ENCODE assay signal across 11 mouse cellular contexts in the genomic region with DNA sequence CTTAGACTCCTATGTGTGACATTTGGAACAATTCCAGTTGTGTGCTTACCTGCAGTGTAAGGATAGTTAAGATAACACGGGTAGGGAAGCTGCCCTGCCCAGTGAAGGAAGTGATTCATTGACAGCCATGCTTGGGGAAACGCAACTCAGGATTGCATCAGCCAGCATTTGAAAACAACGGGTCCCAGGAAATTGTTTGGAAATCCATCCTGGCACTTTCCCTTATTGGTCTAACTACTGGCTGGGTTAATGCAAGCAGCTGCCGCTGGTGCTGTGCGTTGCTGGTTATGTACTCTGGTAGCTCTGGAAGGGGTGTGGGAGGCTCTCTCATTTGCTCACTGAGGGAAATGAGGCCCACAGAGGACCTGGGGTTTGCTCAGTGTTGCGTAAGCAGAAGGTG. TPM values are rescaled to one million over a fixed set of nuclear protein-coding genes. Genes with fewer than 3 reads are reported as not detected.
DNase-seq lines count a peak whose midpoint lies in the region; ATAC-seq and TF ChIP-seq lines count a peak whose summit lies in the region.
"Had no signal": no experiment of that assay in that cellular context is flagged by ENCODE, and none has a peak within 500 bp of the region (broad histone marks: within the 10 kb centered on the region; RNA-seq: fewer than 3 reads in every experiment).

No protein-coding gene starts in this region.

- no peaks in the 10 kb centered on the region for H3K79me2 ChIP-seq in myocyte (ENCODE audit: control insufficient read depth, insufficient read depth)

- peaks cover 19 to 32% of the 10 kb centered on the region in 2 experiments for H3K4me1 ChIP-seq in liver, embryonic 14.5 days (replicated peaks; ENCODE audit: control insufficient read depth in 2 of 2, insufficient read depth in 2 of 2, low read length in 1 of 2)

- H3K27ac ChIP-seq in liver, embryonic 14.5 days = peak overlapping the region; percentile 24; the same call in 1 of the 2 replicates

- no peaks in the 10 kb centered on the region for H3K9me3 ChIP-seq in liver, embryonic 14.5 days (ENCODE audit: control insufficient read depth, low read length)

- H3K27me3 ChIP-seq in liver, embryonic 14.5 days (ENCODE audit: control insufficient read depth, insufficient read depth, low read length) = no peaks in the 10 kb centered on the region
- no peaks in the 10 kb centered on the region for H3K27me3 ChIP-seq in myocyte (ENCODE audit: control insufficient read depth, insufficient read depth, insufficient read length)
- H3K27me3 ChIP-seq: CH12.LX had no signal

- no peak overlapping the region for H3K4me2 ChIP-seq in liver, embryonic 14.5 days (ENCODE audit: low read depth)
- no peak overlapping the region for H3K4me2 ChIP-seq in myocyte (ENCODE audit: low read depth)

- DNase-seq in heart, adult 18-20 months = peak; percentile 45 to 51
- no peak for DNase-seq in heart, postnatal 14 days
- peak; percentile 84 for DNase-seq in fat pad, adult 2 months (ENCODE audit: extremely low read depth, low read depth, low spot score)
- peak in 1 of 3 experiments; percentile 37 for DNase-seq in liver, embryonic 14.5 days (ENCODE audit: low read depth in 3 of 3, low spot score in 3 of 3)
- DNase-seq in gastrocnemius, postnatal 4 days (ENCODE audit: low spot score in 2 of 2) = no peak
- no peak for DNase-seq in right cerebral cortex, postnatal 25 days
- no peak for DNase-seq in frontal cortex, postnatal 36 days (ENCODE audit: low spot score in 2 of 2)
- DNase-seq: thymus, postnatal 4 days had no signal

- no peaks in the 10 kb centered on the region for H3K36me3 ChIP-seq in liver, embryonic 14.5 days (replicated peaks; ENCODE audit: control insufficient read depth, insufficient read depth, low read depth)
- H3K36me3 ChIP-seq in myocyte (ENCODE audit: control insufficient read depth, insufficient read depth) = no peaks in the 10 kb centered on the region

- no peak overlapping the region for H3K4me3 ChIP-seq in liver, embryonic 14.5 days (ENCODE audit: insufficient read depth in 1 of 2, low read depth in 2 of 2, low read length in 2 of 2)
- H3K4me3 ChIP-seq in myocyte = no peak overlapping the region
- H3K4me3 ChIP-seq: megakaryocyte, embryonic 14.5 days had no signal

- H3ac ChIP-seq in myocyte (ENCODE audit: control insufficient read depth, insufficient read length) = no peak overlapping the region

- peak; percentile 42 for ATAC-seq in liver, embryonic 14.5 days (ENCODE audit: insufficient read depth)

- TF ChIP-seq POLR2A in myocyte (IDR thresholded peaks at IDR 0.05; ENCODE audit: insufficient read length, low read depth) = no peak

- intact Hi-C loops in heart, postnatal 14 days (cut with DNase I) = no loop called here

- WGBS in liver, embryonic 14.5 days (ENCODE audit: insufficient replicate concordance) = 36% methylated on average over 6 of the region's 6 CpGs

- no peak for TF ChIP-seq CTCF in liver, embryonic 14.5 days (IDR thresholded peaks at IDR 0.05; ENCODE audit: low read depth)

- TF ChIP-seq EP300 in liver, embryonic 14.5 days (IDR thresholded peaks at IDR 0.05; ENCODE audit: low read depth) = no peak

- H3K9ac ChIP-seq in liver, embryonic 14.5 days (replicated peaks) = no peak overlapping the region

TF ChIP-seq in myocyte, 11 proteins besides CTCF, POLR2A, EP300 and RAD21:
- TF ChIP-seq E2F4 (IDR thresholded peaks at IDR 0.05; ENCODE audit: insufficient read depth) (no peak), CEBPB (IDR thresholded peaks at IDR 0.05; ENCODE audit: insufficient read depth, poor library complexity, severe bottlenecking) (peak; percentile 68), MYOD1 (IDR thresholded peaks at IDR 0.05; ENCODE audit: control insufficient read depth in 1 of 3, insufficient read length in 2 of 3, low read depth in 2 of 3) (no peak), USF1 (IDR thresholded peaks at IDR 0.05; ENCODE audit: low read depth) (no peak)

RNA-seq across cellular contexts. Expression of gene Slc38a2, which starts 43.7 kb away (rescaled TPM):
- 100 to 1,000 TPM; 194 to 206 TPM for total RNA-seq in heart, adult 18-20 months (2021)
- 100 to 1,000 TPM; 257 to 301 TPM for total RNA-seq in heart, postnatal 14 days (2021)
- 16.9 and 19.9 TPM in 2 replicates for polyA plus RNA-seq in liver, embryonic 14.5 days (2012; rRNA removed)
- 28.8 and 32.8 TPM in 2 replicates for polyA plus RNA-seq in liver, embryonic 14.5 days (2014; fragmentation: Nextera tagmentation; extraction: Ambion mirVana)
- 95.0 TPM for polyA plus RNA-seq in myocyte (2012; fragmentation: generic; extraction: Trizol)
- total RNA-seq in gastrocnemius, postnatal 4 days (2021) = 100 to 1,000 TPM in 1 of 2 experiments, 10 to 100 TPM in 1; 80.6 to 101 TPM

Comparison
In these comparisons a context has a peak if more than half of its experiments do, and no peak if none do; other contexts are left out.
1. DNase-seq: peak in heart, adult 18-20 months (2 of 2) and fat pad, adult 2 months (single experiment); none in heart, postnatal 14 days (0 of 2), gastrocnemius, postnatal 4 days (0 of 2), right cerebral cortex, postnatal 25 days (single experiment) and frontal cortex, postnatal 36 days (0 of 2).